Mouse (Mus musculus) midbrain, embryonic 10.5 days (tissue): Measurements from ENCODE around the gene C1ql2. TPM values are rescaled to one million over a fixed set of nuclear protein-coding genes. Genes with fewer than 3 reads are reported as not detected.

Experiments
- polyA plus RNA-seq: library from polyadenylated mRNA; unstranded; fragments of >200 nt; fragmentation: Nextera tagmentation; extraction: Ambion mirVana; gene quantifications from 2 replicates; pipeline ENCODE4 v1.2.1, GENCODE M21; 2016

The C1ql2 gene
- polyA plus RNA-seq, 1 experiment from 2014 or later = 0.19 TPM

Other genes with a start within 250 kb of the C1ql2 start
- gene Dbi, start 219.5 kb upstream of the C1ql2 start, polyA plus RNA-seq = 767 and 805 TPM in 2 replicates
- gene 3110009E18Rik, start 219.4 kb upstream of the C1ql2 start, polyA plus RNA-seq = 22.3 and 27.2 TPM in 2 replicates
- gene Steap3, start 67.9 kb upstream of the C1ql2 start, polyA plus RNA-seq = 3.4 and 3.5 TPM in 2 replicates
- not detected in 2 replicates for gene Marco, start 164.4 kb downstream of the C1ql2 start, polyA plus RNA-seq